Mouse (Mus musculus) kidney, adult 2 months (tissue): Measurements from ENCODE around the gene Parp8. TPM values are rescaled to one million over a fixed set of nuclear protein-coding genes. Genes with fewer than 3 reads are reported as not detected.

Experiments
- DNase-seq: peaks from one replicate; pipeline ENCODE4 v3.0.0; 2021
- H3K27ac ChIP-seq: fragments of 200-500 bp; 2 replicates; pipeline ENCODE4 v1.5.1; 2012; ENCODE audit warnings: low read depth, low read length, control low read depth, inconsistent platforms; ENCODE audit not compliant: insufficient read depth
- H3K27me3 ChIP-seq: fragments of 200-500 bp; replicated peaks from 2 replicates; pipeline ENCODE4 v1.6.1; 2012; ENCODE audit warnings: mild to moderate bottlenecking, moderate library complexity, low read length, inconsistent platforms; ENCODE audit not compliant: control insufficient read depth, insufficient read depth
- H3K36me3 ChIP-seq: fragments of 200-500 bp; 2 replicates; pipeline ENCODE4 v1.6.1; 2012; ENCODE audit warnings: mild to moderate bottlenecking, moderate library complexity, low read length, inconsistent platforms; ENCODE audit not compliant: control insufficient read depth, insufficient read depth
- H3K4me1 ChIP-seq: fragments of 200-500 bp; 2 replicates; pipeline ENCODE4 v1.6.1; 2011; ENCODE audit warnings: low read length; ENCODE audit not compliant: control insufficient read depth, insufficient read depth
- H3K4me3 ChIP-seq: fragments of 200-500 bp; 2 replicates; pipeline ENCODE4 v1.5.1; 2011; ENCODE audit warnings: mild to moderate bottlenecking, low read depth, low read length, control low read depth; ENCODE audit not compliant: insufficient read depth
- CTCF ChIP-seq: fragments of 200-500 bp; conservative IDR thresholded peaks from 2 replicates; pipeline ENCODE4 v1.5.1; 2011; ENCODE audit warnings: low read depth, mild to moderate bottlenecking, control low read depth, low read length, moderate library complexity, mixed read lengths; ENCODE audit not compliant: insufficient read depth, insufficient read length
- POLR2A ChIP-seq: fragments of 200-500 bp; IDR thresholded peaks from one replicate; pipeline ENCODE4 v1.6.1; 2011; ENCODE audit warnings: low read depth, low read length, control low read depth
- WGBS: fragments of 180-500 bp; shearing (Covaris S2); methylation state at CpG from one replicate; pipeline ENCODE4 v1.1.7; 2018; 5-methylcytosine and 5-hydroxymethylcytosine counted together
- polyA plus RNA-seq: library from polyadenylated mRNA; depleted of rRNA; stranded (reverse); fragments of >200 nt; gene quantifications from 2 replicates; pipeline ENCODE4 v1.2.3, GENCODE M21; 2012; rRNA removed

Gene Parp8
- 10.1 and 11.9 TPM in 2 replicates for polyA plus RNA-seq

DNA sequence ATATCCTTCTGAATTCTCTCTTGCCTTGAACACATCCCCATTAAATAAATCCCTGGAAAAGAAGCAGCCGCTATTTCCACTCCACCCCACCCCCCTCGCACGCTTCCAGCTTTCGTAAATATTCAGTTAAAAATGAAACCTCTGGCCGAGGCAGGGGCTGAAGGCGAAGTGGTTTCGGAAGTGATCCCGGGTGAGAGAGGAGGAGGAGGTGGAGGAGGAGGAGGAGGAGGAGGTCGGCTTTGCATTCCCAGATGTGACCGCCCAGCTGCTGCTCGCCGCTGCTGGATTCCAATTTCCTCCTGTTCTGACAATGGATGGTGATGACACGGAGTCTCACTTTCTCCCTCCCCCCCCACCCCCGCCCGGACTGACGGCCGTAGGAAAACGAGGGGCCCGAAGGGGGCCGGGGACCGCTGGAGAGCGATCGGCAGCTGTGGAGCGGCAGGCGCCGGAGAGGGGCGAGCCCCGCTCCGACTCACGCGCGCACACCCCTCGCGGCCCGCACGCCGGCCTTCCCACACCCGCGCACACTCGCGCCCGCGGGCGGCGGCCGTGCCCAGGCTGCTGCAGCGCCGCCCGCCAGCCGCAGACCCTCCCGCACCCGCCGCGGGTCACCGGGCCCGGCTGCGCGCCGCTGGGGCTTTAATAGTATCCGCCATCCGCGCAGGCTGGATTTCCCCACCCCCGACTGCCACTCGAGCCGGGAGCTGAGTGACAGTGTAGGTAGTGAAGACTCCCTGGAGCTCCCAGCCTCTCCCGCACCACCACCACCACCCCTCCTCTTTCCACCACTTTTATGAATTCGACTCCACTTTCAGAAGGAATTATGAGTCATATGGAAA, at the start of gene Parp8:
TSS of gene Parp8 (minus strand) at position 312 of the 842 bp plus-strand sequence.
- TF ChIP-seq POLR2A (no peak), CTCF (no peak)
- peak within 1 kb of the TSS; percentile 55 for H3K27ac ChIP-seq
- peaks cover 5% of the 10 kb centered on the region for H3K4me1 ChIP-seq
- DNase-seq, result peak; percentile 53
- WGBS, result under 1% methylated on average over 55 of the region's 67 CpGs
- H3K4me3 ChIP-seq, result peak within 1 kb of the TSS; percentile 94
- no peaks in the 10 kb centered on the region for H3K27me3 ChIP-seq
- no peaks in the 10 kb centered on the region for H3K36me3 ChIP-seq

DNA sequence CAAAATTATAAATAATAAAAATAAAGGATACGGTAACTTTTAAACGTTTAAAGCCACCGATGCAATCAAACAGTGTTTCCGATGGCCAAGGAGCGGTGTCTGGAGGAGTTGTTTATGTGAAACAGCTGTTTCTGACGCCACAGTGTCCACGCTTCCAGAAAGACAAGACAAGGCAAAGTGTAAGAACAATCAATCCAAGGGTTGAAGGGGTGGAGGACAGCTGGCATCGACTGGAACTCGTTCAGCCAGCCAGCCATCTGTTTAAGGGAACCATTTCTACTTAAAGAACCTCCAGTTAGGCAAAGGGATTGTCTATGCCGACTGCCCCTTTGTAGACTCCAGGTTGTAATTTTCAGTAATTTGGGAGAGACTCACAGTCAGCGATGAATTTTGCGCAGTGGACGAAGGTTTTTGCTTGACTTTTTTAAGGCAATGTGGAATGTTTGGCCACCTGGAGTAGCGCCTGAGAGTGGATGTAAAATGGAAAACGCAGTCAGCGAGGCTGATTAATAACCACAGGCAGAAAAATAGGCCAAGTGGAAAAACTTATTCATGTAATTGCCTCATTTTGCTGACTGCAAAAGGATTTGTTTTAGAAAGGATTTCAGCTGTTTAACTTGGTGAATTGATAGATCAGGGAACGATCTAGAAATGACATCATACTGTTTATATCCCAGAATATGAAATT, 37.4 kb upstream of the Parp8 start:
- TF ChIP-seq POLR2A (no peak), CTCF (no peak)
- 53% methylated on average over 17 of the region's 17 CpGs for WGBS
- Histone ChIP-seq H3K27me3 (no peaks in the 10 kb centered on the region), H3K4me1 (no peaks in the 10 kb centered on the region), H3K4me3 (no peak overlapping the region), H3K36me3 (no peaks in the 10 kb centered on the region), H3K27ac (no peak overlapping the region)
- DNase-seq, result no peak

DNA sequence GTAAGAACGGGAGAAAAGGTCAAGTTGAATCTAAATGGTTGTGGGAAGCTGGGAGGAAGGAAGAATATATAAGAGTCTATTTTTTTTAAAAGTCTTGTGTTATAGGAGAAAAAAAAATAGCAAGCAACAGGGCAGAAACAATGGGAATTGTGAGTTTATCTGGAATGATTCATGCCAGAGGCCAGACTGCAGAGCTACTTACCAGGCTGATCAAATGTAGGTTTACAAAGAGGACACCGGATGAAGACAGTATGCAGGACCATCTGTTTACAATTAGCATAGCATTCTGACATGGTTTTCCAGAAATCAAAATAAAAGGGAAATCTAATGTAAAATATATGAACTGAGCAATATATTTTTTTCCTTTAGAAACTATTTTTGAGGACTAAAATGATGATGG, 31.1 kb upstream of the Parp8 start:
- 74% methylated on average over 2 of the region's 2 CpGs for WGBS
- Histone ChIP-seq H3K4me3 (no peak overlapping the region), H3K36me3 (no peaks in the 10 kb centered on the region), H3K27me3 (no peaks in the 10 kb centered on the region), H3K4me1 (no peaks in the 10 kb centered on the region), H3K27ac (no peak overlapping the region)
- DNase-seq, result no peak
- TF ChIP-seq CTCF (no peak), POLR2A (no peak)

GRCm38 (mm10) chr13:117054811-117055496, 29.6 kb upstream of the Parp8 start:
- TF ChIP-seq POLR2A (no peak), CTCF (no peak)
- Histone ChIP-seq H3K27ac (no peak overlapping the region), H3K4me3 (no peak overlapping the region), H3K36me3 (no peaks in the 10 kb centered on the region), H3K4me1 (no peaks in the 10 kb centered on the region), H3K27me3 (no peaks in the 10 kb centered on the region)
- DNase-seq, result no peak
- 88% methylated on average over 7 of the region's 7 CpGs for WGBS

- Histone ChIP-seq H3K4me1 (no peaks in the 10 kb centered on the region), H3K4me3 (no peak overlapping the region), H3K27ac (no peak overlapping the region), H3K36me3 (no peaks in the 10 kb centered on the region), H3K27me3 (no peaks in the 10 kb centered on the region)
- TF ChIP-seq CTCF (no peak), POLR2A (no peak)
- WGBS, result 58% methylated on average over 3 of the region's 3 CpGs
- DNase-seq, result no peak
Measured at GRCm38 (mm10) chr13:117052748-117053147, 27.4 kb upstream of the Parp8 start.

DNA sequence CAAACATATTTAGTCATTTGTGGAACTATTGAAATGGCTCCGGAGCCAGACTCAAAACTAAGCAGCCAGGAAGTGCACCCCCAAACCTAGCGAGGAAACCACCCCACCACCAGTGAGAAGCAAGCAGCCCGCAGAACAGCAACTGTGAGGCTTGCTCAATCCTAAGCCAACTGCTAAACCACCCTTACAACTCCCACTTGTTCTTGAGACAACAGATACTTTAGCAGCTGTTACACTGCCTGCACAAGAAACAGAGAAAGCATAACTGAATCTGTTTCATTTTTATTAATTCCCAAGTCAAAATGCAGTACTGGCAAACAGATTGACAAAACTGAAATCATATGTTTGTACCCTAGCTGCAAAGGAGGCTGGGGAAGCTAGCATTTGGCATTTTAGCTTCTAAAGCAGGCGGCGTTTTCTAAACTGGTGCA, 23.2 kb upstream of the Parp8 start:
- no peak overlapping the region for H3K4me3 ChIP-seq
- DNase-seq, result no peak
- no peaks in the 10 kb centered on the region for H3K4me1 ChIP-seq
- TF ChIP-seq CTCF, result no peak
- no peak for TF ChIP-seq POLR2A
- H3K27ac ChIP-seq, result no peak overlapping the region
- no peaks in the 10 kb centered on the region for H3K27me3 ChIP-seq
- 77% methylated on average over 5 of the region's 5 CpGs for WGBS
- H3K36me3 ChIP-seq, result no peaks in the 10 kb centered on the region

DNA sequence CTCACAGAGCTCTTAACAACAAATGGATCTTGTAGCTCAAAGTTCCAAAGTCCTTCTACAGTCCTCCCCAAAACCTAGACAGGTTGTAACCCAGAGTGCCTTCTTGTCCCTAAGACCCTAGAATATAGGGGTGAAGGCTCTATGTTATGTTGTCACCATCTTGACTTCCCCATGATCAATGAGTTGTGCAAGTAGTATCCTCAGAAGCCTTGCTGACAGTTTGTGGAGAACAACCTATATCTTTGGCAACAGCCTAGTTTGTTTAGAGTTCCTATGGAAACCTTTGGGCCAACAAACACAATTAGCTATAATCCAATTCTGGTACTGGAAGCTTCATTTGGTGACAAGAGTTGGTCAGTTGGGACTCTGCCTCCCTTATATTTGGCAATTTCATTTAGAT, 18.2 kb upstream of the Parp8 start:
- Histone ChIP-seq H3K27ac (no peak overlapping the region), H3K36me3 (no peaks in the 10 kb centered on the region), H3K4me3 (no peak overlapping the region), H3K27me3 (no peaks in the 10 kb centered on the region), H3K4me1 (no peaks in the 10 kb centered on the region)
- no peak for DNase-seq
- TF ChIP-seq CTCF, result no peak
- no peak for TF ChIP-seq POLR2A
